Mouse (Mus musculus): ENCODE measurements at regions not wholly inside any gene's neighbourhood (a gene's known extent, or its start where the extent isn't known, plus 50 kb on each side); places are given as distances from the start of the nearest gene placed in this dataset.

- no peak overlapping the region; the same call in 1 of the 2 replicates for H3K27ac ChIP-seq
- H3K4me3 ChIP-seq: no peak overlapping the region
- DNase-seq (ENCODE audit: extremely low spot score in 1 of 2, low spot score in 2 of 2): no peak
- no peak for TF ChIP-seq CTCF (IDR thresholded peaks at IDR 0.05)
- intact Hi-C loops (cut with DNase I): no loop called here
These were observed 255.9 kb upstream of the Klf6 start for GRCm38 (mm10) chr13:5605418-5605817.

- no peak for TF ChIP-seq CTCF (IDR thresholded peaks at IDR 0.05)
- H3K4me3 ChIP-seq: no peak overlapping the region
- no peak for DNase-seq (ENCODE audit: extremely low spot score in 1 of 2, low spot score in 2 of 2)
- no peak overlapping the region for H3K27ac ChIP-seq
- intact Hi-C loops (cut with DNase I): no loop called here
These were observed 253.8 kb upstream of the Klf6 start for GRCm38 (mm10) chr13:5607462-5607861.

- Histone ChIP-seq H3K4me3 (no peak overlapping the region), H3K27ac (no peak overlapping the region)
- intact Hi-C loops (cut with DNase I): no loop called here
- TF ChIP-seq CTCF (IDR thresholded peaks at IDR 0.05): no peak
- no peak for DNase-seq (ENCODE audit: extremely low spot score in 1 of 2, low spot score in 2 of 2)
These were observed 247.0 kb upstream of the Klf6 start for GRCm38 (mm10) chr13:5614186-5614737.

- intact Hi-C loops (cut with DNase I): no loop called here
- TF ChIP-seq CTCF (IDR thresholded peaks at IDR 0.05): no peak
These were observed 246.4 kb upstream of the Klf6 start for GRCm38 (mm10) chr13:5614833-5615232.

GRCm38 (mm10) chr13:5615327-5615726 is 246.0 kb upstream of the Klf6 start:
- no peak overlapping the region for H3K27ac ChIP-seq
- no peak overlapping the region for H3K4me3 ChIP-seq
- intact Hi-C loops (cut with DNase I): no loop called here
- TF ChIP-seq CTCF (IDR thresholded peaks at IDR 0.05): no peak
- DNase-seq (ENCODE audit: extremely low spot score in 1 of 2, low spot score in 2 of 2): no peak

More at GRCm38 (mm10) chr13:5614833-5615232, 246.4 kb upstream of the Klf6 start:
- no peak overlapping the region for H3K27ac ChIP-seq
- H3K4me3 ChIP-seq: no peak overlapping the region
- DNase-seq (ENCODE audit: extremely low spot score in 1 of 2, low spot score in 2 of 2): no peak

- TF ChIP-seq CTCF (IDR thresholded peaks at IDR 0.05): no peak
- intact Hi-C loops (cut with DNase I): no loop called here
- H3K27ac ChIP-seq: no peak overlapping the region
- DNase-seq (ENCODE audit: extremely low spot score in 1 of 2, low spot score in 2 of 2): no peak
- H3K4me3 ChIP-seq: no peak overlapping the region
These were observed 233.2 kb upstream of the Klf6 start for GRCm38 (mm10) chr13:5628124-5628523.

GRCm38 (mm10) chr13:5634960-5635359 is 226.3 kb upstream of the Klf6 start:
- no peak overlapping the region for H3K4me3 ChIP-seq
- intact Hi-C loops (cut with DNase I): no loop called here
- no peak for DNase-seq (ENCODE audit: extremely low spot score in 1 of 2, low spot score in 2 of 2)
- no peak for TF ChIP-seq CTCF (IDR thresholded peaks at IDR 0.05)
- no peak overlapping the region for H3K27ac ChIP-seq

- intact Hi-C loops (cut with DNase I): no loop called here
- no peak overlapping the region for H3K4me3 ChIP-seq
- DNase-seq (ENCODE audit: extremely low spot score in 1 of 2, low spot score in 2 of 2): no peak
- no peak overlapping the region for H3K27ac ChIP-seq
- no peak for TF ChIP-seq CTCF (IDR thresholded peaks at IDR 0.05)
These were observed 219.4 kb upstream of the Klf6 start for GRCm38 (mm10) chr13:5641743-5642510.

GRCm38 (mm10) chr13:5648276-5648675 is 213.0 kb upstream of the Klf6 start:
- no peak for TF ChIP-seq CTCF (IDR thresholded peaks at IDR 0.05)
- DNase-seq (ENCODE audit: extremely low spot score in 1 of 2, low spot score in 2 of 2): no peak
- intact Hi-C loops (cut with DNase I): no loop called here
- no peak overlapping the region for H3K27ac ChIP-seq
- H3K4me3 ChIP-seq: no peak overlapping the region

GRCm38 (mm10) chr13:5657556-5657955 is 203.7 kb upstream of the Klf6 start:
- no peak for DNase-seq (ENCODE audit: extremely low spot score in 1 of 2, low spot score in 2 of 2)
- H3K27ac ChIP-seq: no peak overlapping the region
- TF ChIP-seq CTCF (IDR thresholded peaks at IDR 0.05): no peak
- no peak overlapping the region for H3K4me3 ChIP-seq
- intact Hi-C loops (cut with DNase I): no loop called here

GRCm38 (mm10) chr13:5666235-5667007 is 194.9 kb upstream of the Klf6 start:
- Histone ChIP-seq H3K4me3 (no peak overlapping the region), H3K27ac (no peak overlapping the region)
- no peak for DNase-seq (ENCODE audit: extremely low spot score in 1 of 2, low spot score in 2 of 2)
- TF ChIP-seq CTCF (IDR thresholded peaks at IDR 0.05): no peak
- intact Hi-C loops (cut with DNase I): no loop called here

- intact Hi-C loops (cut with DNase I): no loop called here
- Histone ChIP-seq H3K4me3 (no peak overlapping the region), H3K27ac (no peak overlapping the region)
- no peak for DNase-seq (ENCODE audit: extremely low spot score in 1 of 2, low spot score in 2 of 2)
- no peak for TF ChIP-seq CTCF (IDR thresholded peaks at IDR 0.05)
These were observed 185.6 kb upstream of the Klf6 start for GRCm38 (mm10) chr13:5675668-5676067.

Measured in left cerebral cortex, adult 2 months (tissue).